Mouse (Mus musculus): Measurements from ENCODE around the gene Bfsp2. TPM values are rescaled to one million over a fixed set of nuclear protein-coding genes. Genes with fewer than 3 reads are reported as not detected.
A peak's percentile ranks its signal among the peaks of the same experiment; 100 is the strongest.

The Bfsp2 gene
- total and polyA plus RNA-seq, 2 experiments from 2014 or later = 2.4 to 2.6 TPM

DNA sequence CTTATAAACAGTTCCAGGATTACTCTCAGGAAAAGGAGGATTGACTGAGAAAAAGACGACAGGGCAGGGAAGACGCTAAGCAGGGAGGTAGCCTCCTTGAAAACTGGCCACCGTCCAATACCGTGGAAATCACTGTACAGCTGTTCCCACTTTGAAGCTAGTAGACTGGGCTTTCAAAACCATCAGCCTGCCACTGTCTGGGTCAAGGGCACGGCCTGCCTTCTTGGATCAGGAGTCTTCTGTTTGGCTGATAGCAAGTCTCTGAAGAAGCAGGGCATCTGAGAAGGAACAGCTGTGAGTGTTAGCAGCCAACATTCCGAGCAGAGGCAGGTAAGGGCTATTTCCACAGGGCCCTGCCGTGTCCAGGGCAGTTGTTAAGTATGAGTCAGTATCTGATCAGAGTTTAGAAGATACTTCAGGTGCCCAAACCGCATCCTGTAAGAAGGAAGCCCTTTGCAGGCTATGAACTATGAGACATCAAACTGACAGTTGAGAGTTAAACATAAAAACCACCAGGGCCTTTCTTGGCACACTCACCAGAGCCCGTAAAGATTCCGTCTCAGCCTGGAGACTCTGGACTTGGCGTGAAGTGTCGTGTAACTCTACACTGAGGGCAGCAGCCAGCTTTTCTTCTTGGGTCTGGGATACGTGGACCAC, 48.0 kb downstream of the Bfsp2 start:
- 35% methylated on average over 13 of the region's 13 CpGs for WGBS
- Histone ChIP-seq H3K27me3 (ENCODE audit: insufficient read depth, low read length) (no peaks in the 10 kb centered on the region), H3K4me1 (ENCODE audit: insufficient read depth) (0 out of 2 replicates have a peak, but pooled peaks cover 4% of the 10 kb centered on the region), H3K4me3 (ENCODE audit: low read depth, low read length) (no peak overlapping the region), H3K27ac (ENCODE audit: low read depth, low read length) (no peak overlapping the region), H3K9ac (no peak overlapping the region), H3K4me2 (ENCODE audit: low read depth) (no peak overlapping the region), H3K36me3 (ENCODE audit: insufficient read depth) (no peaks in the 10 kb centered on the region), H3K9me3 (ENCODE audit: low read length) (no peaks in the 10 kb centered on the region)
- ATAC-seq (no peak), DNase-seq (no peak)
- no peak for TF ChIP-seq CTCF (IDR thresholded peaks at IDR 0.05; ENCODE audit: low read depth)

DNA sequence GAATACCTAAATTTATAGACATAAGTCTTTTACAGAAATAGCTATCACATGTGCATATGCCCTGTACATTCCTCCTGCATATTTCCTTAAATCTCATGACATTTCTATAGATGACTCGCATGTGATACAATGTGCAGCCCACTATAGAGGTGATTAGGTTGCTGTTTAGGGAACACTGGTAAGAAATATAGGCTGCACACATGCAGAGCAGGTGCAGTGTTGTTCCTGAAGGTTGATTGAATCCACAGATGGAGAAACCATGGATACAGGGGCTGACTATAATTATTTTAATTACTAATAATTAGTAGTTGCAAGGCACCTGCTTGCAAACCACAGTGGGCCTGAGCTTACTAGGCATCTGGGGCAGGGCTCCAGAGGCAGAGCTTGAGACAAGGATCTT, 48.5 kb downstream of the Bfsp2 start:
- H3K36me3 ChIP-seq (ENCODE audit: insufficient read depth) = no peaks in the 10 kb centered on the region
- 78% methylated on average over 1 of the region's 1 CpGs for WGBS
- no peaks in the 10 kb centered on the region for H3K9me3 ChIP-seq (ENCODE audit: low read length)
- no peak for DNase-seq
- no peak overlapping the region for H3K4me2 ChIP-seq (ENCODE audit: low read depth)
- no peak for TF ChIP-seq CTCF (IDR thresholded peaks at IDR 0.05; ENCODE audit: low read depth)
- H3K27me3 ChIP-seq (ENCODE audit: insufficient read depth, low read length) = no peaks in the 10 kb centered on the region
- H3K9ac ChIP-seq = no peak overlapping the region
- no peak overlapping the region for H3K27ac ChIP-seq (ENCODE audit: low read depth, low read length)
- no peak overlapping the region for H3K4me3 ChIP-seq (ENCODE audit: low read depth, low read length)
- 0 out of 2 replicates have a peak, but pooled peaks cover 4% of the 10 kb centered on the region for H3K4me1 ChIP-seq (ENCODE audit: insufficient read depth)
- ATAC-seq = peak; percentile 43; the same call in 1 of the 2 replicates

GRCm38 (mm10) chr9:103430431-103431220, 49.6 kb downstream of the Bfsp2 start:
- Histone ChIP-seq H3K27me3 (ENCODE audit: insufficient read depth, low read length) (no peaks in the 10 kb centered on the region), H3K9me3 (ENCODE audit: low read length) (no peaks in the 10 kb centered on the region), H3K4me3 (ENCODE audit: low read depth, low read length) (no peak overlapping the region), H3K9ac (no peak overlapping the region), H3K4me2 (ENCODE audit: low read depth) (no peak overlapping the region), H3K36me3 (ENCODE audit: insufficient read depth) (no peaks in the 10 kb centered on the region), H3K27ac (ENCODE audit: low read depth, low read length) (no peak overlapping the region), H3K4me1 (ENCODE audit: insufficient read depth) (0 out of 2 replicates have a peak, but pooled peaks cover 4% of the 10 kb centered on the region)
- no peak for DNase-seq
- ATAC-seq = no peak
- 86% methylated on average over 13 of the region's 13 CpGs for WGBS
- TF ChIP-seq CTCF (IDR thresholded peaks at IDR 0.05; ENCODE audit: low read depth) = no peak

DNA sequence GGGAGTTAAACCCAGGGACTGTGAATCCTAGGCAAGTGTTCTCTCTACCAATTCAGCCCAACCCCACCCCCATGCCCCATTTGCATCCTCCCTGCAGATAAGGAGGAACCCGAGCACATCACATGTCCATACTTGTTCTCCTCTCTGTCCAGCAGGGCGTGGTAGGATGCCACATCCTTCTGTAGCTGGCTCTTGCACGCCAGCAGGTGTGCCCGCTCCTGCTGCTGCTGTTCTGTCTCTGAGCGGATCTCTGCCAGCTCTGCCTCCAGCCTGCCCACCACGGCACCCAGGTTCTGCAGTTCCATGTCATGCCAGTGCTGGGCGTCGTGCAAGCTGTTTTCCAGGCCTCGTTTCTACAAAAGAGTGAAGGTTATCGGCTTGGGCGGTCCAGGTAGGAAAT, 53.8 kb downstream of the Bfsp2 start:
- Histone ChIP-seq H3K4me3 (ENCODE audit: low read depth, low read length) (no peak overlapping the region), H3K27ac (ENCODE audit: low read depth, low read length) (no peak overlapping the region), H3K4me1 (ENCODE audit: insufficient read depth) (peaks cover 8% of the 10 kb centered on the region; the same call in 1 of the 2 replicates), H3K36me3 (ENCODE audit: insufficient read depth) (no peaks in the 10 kb centered on the region), H3K27me3 (ENCODE audit: insufficient read depth, low read length) (no peaks in the 10 kb centered on the region), H3K9ac (no peak overlapping the region), H3K9me3 (ENCODE audit: low read length) (no peaks in the 10 kb centered on the region), H3K4me2 (ENCODE audit: low read depth) (no peak overlapping the region)
- DNase-seq (no peak), ATAC-seq (no peak)
- no peak for TF ChIP-seq CTCF (IDR thresholded peaks at IDR 0.05; ENCODE audit: low read depth)
- WGBS = 85% methylated on average over 11 of the region's 11 CpGs

- ATAC-seq (no peak), DNase-seq (no peak)
- no peaks in the 10 kb centered on the region for H3K9me3 ChIP-seq (ENCODE audit: low read length)
- H3K27ac ChIP-seq (ENCODE audit: low read depth, low read length) = no peak overlapping the region
- no peak for TF ChIP-seq CTCF (IDR thresholded peaks at IDR 0.05; ENCODE audit: low read depth)
- H3K4me1 ChIP-seq (ENCODE audit: insufficient read depth) = peaks cover 8% of the 10 kb centered on the region; the same call in 1 of the 2 replicates
- no peak overlapping the region for H3K4me2 ChIP-seq (ENCODE audit: low read depth)
- H3K9ac ChIP-seq = no peak overlapping the region
- H3K4me3 ChIP-seq (ENCODE audit: low read depth, low read length) = no peak overlapping the region
- H3K36me3 ChIP-seq (ENCODE audit: insufficient read depth) = no peaks in the 10 kb centered on the region
- no peaks in the 10 kb centered on the region for H3K27me3 ChIP-seq (ENCODE audit: insufficient read depth, low read length)
- WGBS = 82% methylated on average over 11 of the region's 11 CpGs
Measured at GRCm38 (mm10) chr9:103424869-103425268, 55.4 kb downstream of the Bfsp2 start.

- no peak for TF ChIP-seq CTCF (IDR thresholded peaks at IDR 0.05; ENCODE audit: low read depth)
- no peaks in the 10 kb centered on the region for H3K9me3 ChIP-seq (ENCODE audit: low read length)
- H3K4me1 ChIP-seq (ENCODE audit: insufficient read depth) = peaks cover 8% of the 10 kb centered on the region; the same call in 1 of the 2 replicates
- WGBS = 74% methylated on average over 6 of the region's 8 CpGs
- no peak for ATAC-seq
- H3K9ac ChIP-seq = no peak overlapping the region
- H3K4me3 ChIP-seq (ENCODE audit: low read depth, low read length) = no peak overlapping the region
- no peak overlapping the region for H3K4me2 ChIP-seq (ENCODE audit: low read depth)
- no peak for DNase-seq
- H3K27me3 ChIP-seq (ENCODE audit: insufficient read depth, low read length) = no peaks in the 10 kb centered on the region
- no peaks in the 10 kb centered on the region for H3K36me3 ChIP-seq (ENCODE audit: insufficient read depth)
- no peak overlapping the region for H3K27ac ChIP-seq (ENCODE audit: low read depth, low read length)
Measured at GRCm38 (mm10) chr9:103423951-103424350, 56.3 kb downstream of the Bfsp2 start.

DNA sequence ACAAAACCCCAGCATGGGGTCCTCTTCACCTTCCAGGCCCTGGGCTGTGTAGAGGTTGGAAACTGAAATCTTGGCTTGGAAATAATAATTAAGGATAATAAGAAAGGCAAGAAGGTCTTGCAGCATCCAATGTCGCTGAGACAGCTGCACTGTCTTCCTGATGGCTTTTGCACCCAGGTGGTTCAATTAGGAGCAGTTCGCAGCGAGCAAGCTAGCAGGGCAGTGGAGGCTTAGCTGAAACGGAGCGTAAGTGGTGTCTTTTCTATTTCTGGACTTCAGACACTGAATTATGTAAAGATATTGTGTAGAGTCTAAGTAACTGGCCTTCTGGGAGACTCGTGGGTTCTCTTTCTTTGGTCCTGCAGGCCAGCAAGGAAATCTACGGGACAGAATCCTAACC, 56.8 kb downstream of the Bfsp2 start:
- 36% methylated on average over 7 of the region's 7 CpGs for WGBS
- ATAC-seq (peak; percentile 42; the same call in 1 of the 2 replicates), DNase-seq (no peak)
- Histone ChIP-seq H3K4me2 (ENCODE audit: low read depth) (peak overlapping the region; percentile 24; the same call in 1 of the 2 replicates), H3K4me3 (ENCODE audit: low read depth, low read length) (no peak overlapping the region), H3K27me3 (ENCODE audit: insufficient read depth, low read length) (no peaks in the 10 kb centered on the region), H3K27ac (ENCODE audit: low read depth, low read length) (peak overlapping the region; percentile 45; the same call in 1 of the 2 replicates), H3K9ac (no peak overlapping the region), H3K9me3 (ENCODE audit: low read length) (no peaks in the 10 kb centered on the region), H3K36me3 (ENCODE audit: insufficient read depth) (no peaks in the 10 kb centered on the region), H3K4me1 (ENCODE audit: insufficient read depth) (peaks cover 8% of the 10 kb centered on the region; the same call in 1 of the 2 replicates)
- no peak for TF ChIP-seq CTCF (IDR thresholded peaks at IDR 0.05; ENCODE audit: low read depth)

All from forebrain, postnatal 0 days (tissue).